Mouse (Mus musculus) small intestine, adult 2 months (tissue): ENCODE results near the gene Efs. TPM values are rescaled to one million over a fixed set of nuclear protein-coding genes. Genes with fewer than 3 reads are reported as not detected.

Experiments used
- H3K27ac ChIP-seq: fragments of 200-500 bp; 2 replicates; pipeline ENCODE4 v1.5.1; 2012; ENCODE audit warnings: low read depth, low read length, control low read depth, inconsistent platforms; ENCODE audit not compliant: insufficient read depth
- H3K27me3 ChIP-seq: fragments of 200-500 bp; 2 replicates; pipeline ENCODE4 v1.6.1; 2012; ENCODE audit warnings: mild to moderate bottlenecking, moderate library complexity, low read length, inconsistent platforms; ENCODE audit not compliant: control insufficient read depth, insufficient read depth
- H3K36me3 ChIP-seq: fragments of 200-500 bp; 2 replicates; pipeline ENCODE4 v1.6.1; 2012; ENCODE audit warnings: mild to moderate bottlenecking, low read length, control low read depth, inconsistent platforms; ENCODE audit not compliant: control insufficient read depth, insufficient read depth
- H3K4me1 ChIP-seq: fragments of 200-500 bp; 2 replicates; pipeline ENCODE4 v1.6.1; 2012; ENCODE audit warnings: low read length, inconsistent platforms, mixed read lengths; ENCODE audit not compliant: control insufficient read depth, insufficient read depth, insufficient read length
- H3K4me3 ChIP-seq: fragments of 200-500 bp; 2 replicates; pipeline ENCODE4 v1.5.1; 2012; ENCODE audit warnings: low read depth, mild to moderate bottlenecking, control low read depth, inconsistent platforms, low read length, moderate library complexity
- CTCF ChIP-seq: fragments of 200-500 bp; IDR thresholded peaks from 2 replicates; pipeline ENCODE4 v1.5.1; 2012; ENCODE audit warnings: low read depth, mild to moderate bottlenecking, control low read depth, inconsistent platforms, low read length, moderate library complexity, mixed read lengths; ENCODE audit not compliant: insufficient replicate concordance, insufficient read length; ENCODE audit errors: extremely low read depth
- POLR2A ChIP-seq: fragments of 200-500 bp; IDR thresholded peaks from 2 replicates; pipeline ENCODE4 v1.6.1; 2012; ENCODE audit warnings: low read depth, mild to moderate bottlenecking, control low read depth, inconsistent platforms, low read length, moderate library complexity
- WGBS: fragments of 180-500 bp; shearing (Covaris S2); methylation state at CpG from one replicate; pipeline ENCODE4 v1.1.7; 2018; 5-methylcytosine and 5-hydroxymethylcytosine counted together
- polyA plus RNA-seq: library from polyadenylated mRNA; depleted of rRNA; stranded (reverse); fragments of >200 nt; gene quantifications from 2 replicates; pipeline ENCODE4 v1.2.3, GENCODE M21; 2012

Gene Efs
- polyA plus RNA-seq, 1 experiment = 5.7 TPM

GRCm38 (mm10) chr14:54900383-54900782, 25.5 kb downstream of the Efs start:
- Histone ChIP-seq H3K4me3 (no peak overlapping the region), H3K27ac (no peak overlapping the region), H3K36me3 (peaks cover 22% of the 10 kb centered on the region), H3K4me1 (no peaks in the 10 kb centered on the region; the same call in 1 of the 2 replicates), H3K27me3 (no peaks in the 10 kb centered on the region)
- TF ChIP-seq POLR2A (no peak), CTCF (0 out of 2 replicates have a peak, but pooled peaks have one; percentile 21)
- WGBS = under 1% methylated on average over 3 of the region's 3 CpGs

- 60% methylated on average over 2 of the region's 2 CpGs for WGBS
- H3K4me1 ChIP-seq = peaks cover 2% of the 10 kb centered on the region; the same call in 1 of the 2 replicates
- H3K4me3 ChIP-seq = no peak overlapping the region
- no peak overlapping the region for H3K27ac ChIP-seq
- no peaks in the 10 kb centered on the region for H3K27me3 ChIP-seq
- H3K36me3 ChIP-seq = peaks cover 22% of the 10 kb centered on the region
- TF ChIP-seq CTCF = no peak
- no peak for TF ChIP-seq POLR2A
Observed at GRCm38 (mm10) chr14:54897445-54897844, 28.5 kb downstream of the Efs start.

GRCm38 (mm10) chr14:54894296-54895151, 31.4 kb downstream of the Efs start:
- Histone ChIP-seq H3K4me3 (peak overlapping the region; percentile 91), H3K27ac (peak overlapping the region; percentile 50), H3K36me3 (peaks cover 22% of the 10 kb centered on the region), H3K27me3 (no peaks in the 10 kb centered on the region), H3K4me1 (peaks cover 2% of the 10 kb centered on the region; the same call in 1 of the 2 replicates)
- 1% methylated on average over 54 of the region's 54 CpGs for WGBS
- TF ChIP-seq POLR2A (no peak), CTCF (no peak)

- no peak for TF ChIP-seq CTCF
- peak; percentile 61; the same call in 1 of the 2 replicates for TF ChIP-seq POLR2A
- under 1% methylated on average over 38 of the region's 38 CpGs for WGBS
Observed at GRCm38 (mm10) chr14:54893651-54894181, 32.2 kb downstream of the Efs start.

GRCm38 (mm10) chr14:54892200-54892599, 33.7 kb downstream of the Efs start, which contains the start of gene Pabpn1:
Gene Pabpn1, plus strand, starts transcription at chr14:54892500.
- H3K27me3 ChIP-seq = no peaks in the 10 kb centered on the region
- peaks cover 11% of the 10 kb centered on the region for H3K36me3 ChIP-seq
- TF ChIP-seq CTCF (no peak), POLR2A (no peak)
- H3K27ac ChIP-seq = peak within 1 kb of the TSS; percentile 35; the same call in 1 of the 2 replicates
- 93% methylated on average over 3 of the region's 3 CpGs for WGBS
- peaks cover 2% of the 10 kb centered on the region; the same call in 1 of the 2 replicates for H3K4me1 ChIP-seq
- H3K4me3 ChIP-seq = no peak within 1 kb of the TSS

More at GRCm38 (mm10) chr14:54893651-54894181, 32.2 kb downstream of the Efs start:
- H3K36me3 ChIP-seq = peaks cover 22% of the 10 kb centered on the region
- H3K4me3 ChIP-seq = peak overlapping the region; percentile 91
- no peaks in the 10 kb centered on the region for H3K27me3 ChIP-seq
- H3K4me1 ChIP-seq = peaks cover 2% of the 10 kb centered on the region; the same call in 1 of the 2 replicates
- peak overlapping the region; percentile 35; the same call in 1 of the 2 replicates for H3K27ac ChIP-seq

GRCm38 (mm10) chr14:54885309-54885708, 40.6 kb downstream of the Efs start:
- TF ChIP-seq POLR2A = no peak
- no peak for TF ChIP-seq CTCF
- peaks cover 7% of the 10 kb centered on the region; the same call in 1 of the 2 replicates for H3K36me3 ChIP-seq
- WGBS = 91% methylated on average over 11 of the region's 11 CpGs
- H3K27me3 ChIP-seq = no peaks in the 10 kb centered on the region
- no peak overlapping the region for H3K27ac ChIP-seq
- H3K4me3 ChIP-seq = no peak overlapping the region
- peaks cover 11% of the 10 kb centered on the region for H3K4me1 ChIP-seq

GRCm38 (mm10) chr14:54884022-54884712, 41.8 kb downstream of the Efs start:
- Histone ChIP-seq H3K27me3 (no peaks in the 10 kb centered on the region), H3K4me1 (peaks cover 11% of the 10 kb centered on the region), H3K4me3 (peak overlapping the region; percentile 83), H3K36me3 (peaks cover 7% of the 10 kb centered on the region; the same call in 1 of the 2 replicates), H3K27ac (peak overlapping the region; percentile 70)
- WGBS = 32% methylated on average over 21 of the region's 21 CpGs
- TF ChIP-seq CTCF (no peak), POLR2A (0 out of 2 replicates have a peak, but pooled peaks have one; percentile 7)
